Mouse (Mus musculus) MEL (cell line): ENCODE data around the gene Xbp1.

Source experiments
- CHD2 ChIP-seq: IDR thresholded peaks from 2 replicates; pipeline ENCODE4 v1.6.1; 2011; ENCODE audit warnings: low read length, improper control_type of control experiment
- CTCF ChIP-seq, 3 experiments: IDR thresholded peaks in 2 of 3; conservative IDR thresholded peaks in 1 of 3; 2 replicates each; pipeline ENCODE4 v1.5.1; 2011 to 2012; ENCODE audit warnings: low read length in 3 of 3, low read depth in 2 of 3, mild to moderate bottlenecking in 2 of 3, improper control_type of control experiment in 1 of 3, inconsistent platforms in 1 of 3, mixed read lengths in 1 of 3, moderate library complexity in 1 of 3; ENCODE audit not compliant: control insufficient read depth in 1 of 3, insufficient read depth in 1 of 3, poor library complexity in 1 of 3, severe bottlenecking in 1 of 3
- ELF1 ChIP-seq: IDR thresholded peaks from 2 replicates; pipeline ENCODE4 v1.6.1; 2014; ENCODE audit warnings: low read depth, mild to moderate bottlenecking, inconsistent platforms, low read length, improper control_type of control experiment, moderate library complexity
- ETS1 ChIP-seq: IDR thresholded peaks from 2 replicates; pipeline ENCODE4 v1.6.1; 2012; ENCODE audit warnings: low read depth, mild to moderate bottlenecking, inconsistent platforms, low read length, improper control_type of control experiment, moderate library complexity
- MAX ChIP-seq: IDR thresholded peaks from 2 replicates; pipeline ENCODE4 v1.6.1; 2011; ENCODE audit warnings: low read length, improper control_type of control experiment
- POLR2A ChIP-seq, 2 experiments: IDR thresholded peaks; 2 replicates each; pipeline ENCODE4 v1.6.1; 2011 to 2012; ENCODE audit warnings: low read length in 2 of 2, mild to moderate bottlenecking in 2 of 2, control low read depth in 1 of 2, improper control_type of control experiment in 1 of 2, low read depth in 1 of 2, moderate library complexity in 1 of 2; ENCODE audit not compliant: control insufficient read depth in 1 of 2, insufficient read depth in 1 of 2, poor library complexity in 1 of 2

DNA sequence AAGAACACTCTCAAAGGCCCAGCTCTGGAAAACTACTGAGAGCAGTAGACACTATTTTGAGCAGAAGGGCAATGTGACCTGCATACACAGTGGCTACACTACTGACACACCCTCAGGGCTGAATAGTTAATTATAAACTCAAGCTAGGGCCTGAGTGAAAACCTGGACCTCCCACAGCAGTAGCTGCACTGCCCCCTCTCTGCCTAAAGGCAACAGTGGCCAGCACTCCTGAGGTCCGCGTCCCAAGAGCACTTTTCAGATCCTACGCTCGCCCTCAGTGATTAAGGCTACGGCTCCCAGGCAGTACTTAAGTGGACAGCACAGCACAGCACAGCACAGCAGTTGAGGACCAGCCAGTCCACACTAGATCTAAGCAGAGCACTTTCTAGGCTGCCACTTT lies 12.6 kb downstream of the Xbp1 start:
- TF ChIP-seq ELF1 (no peak), MAX (no peak), ETS1 (no peak), CHD2 (no peak), POLR2A (IDR thresholded peaks at IDR 0.05; ENCODE audit: control insufficient read depth in 1 of 2, insufficient read depth in 1 of 2, low read depth in 1 of 2, low read length in 2 of 2, poor library complexity in 1 of 2) (no peak), CTCF (IDR thresholded peaks at IDR 0.05 in 2 of 3, conservative IDR thresholded peaks at IDR 0.05 in 1 of 3; ENCODE audit: control insufficient read depth in 1 of 3, insufficient read depth in 1 of 3, low read depth in 2 of 3, low read length in 3 of 3, poor library complexity in 1 of 3, severe bottlenecking in 1 of 3) (no peak)
